Mouse (Mus musculus): ENCODE measurements at regions not wholly inside any gene's neighbourhood (a gene's known extent, or its start where the extent isn't known, plus 50 kb on each side); places are given as distances from the start of the nearest gene placed in this dataset.
A peak's percentile ranks its signal among the peaks of the same experiment; 100 is the strongest.

- DNase-seq = peak; percentile 6 to 26
Observed at GRCm38 (mm10) chr9:43628786-43629185, 115.0 kb upstream of the Nectin1 start.

DNA sequence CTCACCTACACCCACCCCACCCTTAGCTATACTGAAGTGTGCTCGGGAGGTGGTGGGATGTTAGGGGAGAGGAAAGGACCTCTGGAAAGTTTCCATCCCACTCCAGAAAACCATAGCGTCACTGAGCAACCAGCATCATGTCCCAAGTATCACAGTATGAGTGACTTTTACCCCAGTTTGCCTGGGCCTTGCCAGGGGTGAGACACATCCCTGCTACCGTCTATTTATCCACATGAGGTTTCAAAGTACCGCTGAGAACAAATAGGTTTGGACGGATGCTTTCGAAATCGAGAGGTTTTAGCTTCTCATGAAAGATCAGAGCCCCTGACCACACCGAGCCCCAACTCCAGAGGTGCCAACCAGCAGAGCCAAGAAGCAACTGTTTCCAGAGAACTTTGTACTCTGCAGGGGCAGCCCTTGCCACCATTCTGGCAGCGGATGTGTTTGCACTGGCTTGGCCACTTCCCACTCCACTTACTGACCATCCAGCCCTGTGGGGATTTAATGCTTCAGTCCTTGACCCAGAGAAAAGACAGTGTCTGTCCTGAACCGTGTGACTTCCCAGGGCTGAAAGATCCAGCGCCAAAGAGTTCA lies 107.3 kb upstream of the Nectin1 start:
- no peak for DNase-seq

DNA sequence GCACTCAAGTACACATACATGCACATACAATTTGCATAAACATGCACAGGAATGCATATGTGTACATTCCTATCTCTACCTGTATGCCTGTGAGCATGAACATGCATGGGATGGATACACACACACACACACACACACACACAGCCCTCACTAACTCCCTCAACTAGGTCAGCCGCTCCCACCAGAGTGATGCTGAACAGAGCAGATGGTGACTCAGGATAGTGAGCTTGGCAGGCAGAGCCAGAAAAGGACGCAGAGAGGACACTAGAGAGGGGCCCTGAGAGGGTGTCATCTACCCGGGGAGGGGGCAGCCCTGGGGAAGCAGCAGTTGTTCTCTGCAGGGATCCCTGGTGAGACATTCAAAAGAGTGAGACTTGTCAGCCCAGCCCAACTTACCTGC lies 85.6 kb upstream of the Nectin1 start:
- no peak for DNase-seq

DNA sequence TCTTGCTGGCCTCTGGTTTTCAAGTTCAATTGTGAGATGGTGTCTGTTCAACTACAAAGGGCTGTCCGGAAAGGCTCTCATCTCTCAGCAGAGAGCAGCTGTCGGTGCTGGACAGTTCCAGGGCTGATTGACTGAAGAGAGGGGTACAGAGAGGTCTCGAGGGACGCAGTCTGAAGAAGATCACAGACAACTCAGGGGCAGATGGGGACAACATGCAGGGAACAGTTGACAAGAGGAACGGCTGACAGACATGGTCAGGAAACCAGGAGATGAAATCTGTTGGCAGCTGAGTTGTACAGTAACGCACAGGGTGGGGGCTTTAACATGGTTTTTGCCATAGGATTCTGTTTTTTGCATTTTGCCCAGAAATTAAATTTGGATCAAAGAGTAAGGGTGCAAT lies 84.5 kb upstream of the Nectin1 start:
- no peak for DNase-seq

DNA sequence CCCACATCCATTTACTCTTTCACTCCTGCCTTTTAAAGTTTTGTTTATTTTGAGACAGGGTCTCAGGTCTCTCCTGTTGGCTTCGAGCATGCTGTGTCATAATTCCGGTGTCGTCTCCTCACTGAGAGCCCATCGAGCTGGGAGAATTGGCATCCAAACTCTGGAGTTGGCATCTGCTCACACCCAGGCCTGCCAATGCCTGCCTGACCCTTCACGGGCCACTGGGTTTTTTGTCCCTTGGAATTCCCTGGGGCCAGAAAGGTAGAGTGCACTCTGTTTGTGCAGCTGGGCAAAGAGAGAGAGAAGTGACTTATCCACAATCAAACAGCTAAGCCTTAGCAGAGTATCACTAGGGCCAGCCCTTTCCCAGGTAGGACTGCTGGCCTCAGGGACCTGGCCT lies 83.6 kb upstream of the Nectin1 start:
- no peak for DNase-seq

DNA sequence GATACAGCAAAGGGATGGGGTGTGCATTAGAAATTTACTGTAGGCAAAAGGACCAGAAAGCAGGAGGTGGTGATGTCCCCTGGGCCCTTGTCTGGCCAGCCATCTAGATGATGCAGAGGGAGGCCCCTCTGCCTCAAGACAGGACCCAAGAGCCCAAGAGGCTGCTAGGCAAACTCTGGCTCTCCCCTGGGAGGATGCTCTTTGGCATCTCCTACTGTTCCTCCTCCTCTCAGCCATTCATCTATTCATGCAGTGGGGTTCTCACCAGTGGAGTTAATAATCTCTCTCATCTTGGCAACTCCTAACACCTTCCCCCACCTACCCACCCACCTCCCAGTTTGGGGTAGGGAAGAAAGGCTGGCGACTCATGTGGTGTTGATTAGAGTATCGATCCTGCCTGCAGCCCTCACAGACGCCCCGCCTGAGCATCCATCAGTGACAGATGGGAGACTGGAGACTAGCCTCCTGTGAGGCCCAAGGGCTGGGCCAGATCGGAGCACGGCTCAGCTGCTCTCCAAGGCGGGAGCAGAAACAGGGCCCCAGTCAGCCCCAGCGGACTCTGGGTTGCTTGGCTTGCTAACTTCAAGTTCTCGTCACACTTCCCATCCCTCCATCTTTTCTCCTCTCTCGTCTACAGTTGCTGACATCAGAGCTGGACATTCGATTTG lies 82.8 kb upstream of the Nectin1 start:
- DNase-seq = no peak

GRCm38 (mm10) chr9:43661646-43662045 lies 82.1 kb upstream of the Nectin1 start:
- DNase-seq = no peak

DNA sequence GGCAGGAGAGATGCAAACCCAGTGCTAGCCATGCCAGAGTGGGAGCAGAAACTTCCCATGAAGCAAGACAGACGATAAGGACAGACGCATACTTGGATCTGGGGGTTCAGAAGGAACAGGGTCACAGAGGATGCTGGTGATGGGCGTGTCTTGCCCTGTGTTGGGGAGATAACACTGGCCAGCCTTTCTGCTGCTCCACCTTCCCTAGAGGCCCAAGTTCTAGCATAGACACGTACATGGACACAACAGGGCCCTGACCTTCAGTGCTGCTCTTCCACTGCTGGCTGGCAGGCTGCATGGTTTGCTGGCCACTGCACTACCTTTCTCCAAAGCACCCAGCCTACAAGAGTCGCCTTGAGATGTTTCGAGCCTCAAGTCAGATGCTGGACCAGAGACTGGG lies 76.4 kb upstream of the Nectin1 start:
- DNase-seq = no peak

DNA sequence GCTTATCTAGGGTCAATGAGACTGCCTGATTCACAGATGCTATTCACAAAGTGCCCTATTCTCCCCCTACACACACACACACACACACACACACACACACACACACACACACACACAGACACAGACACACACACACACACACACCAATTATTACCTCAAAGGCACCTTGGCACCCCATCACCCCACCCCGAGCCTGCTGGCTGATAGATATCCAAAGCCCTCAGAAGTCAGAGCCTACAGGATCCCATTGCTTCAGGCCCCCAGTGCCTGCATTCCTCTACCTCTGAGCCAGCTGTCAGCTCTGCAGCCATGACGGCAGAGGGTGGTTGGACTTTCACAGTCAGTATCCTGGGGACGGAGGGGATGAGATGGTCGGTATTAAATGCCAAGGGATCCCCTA lies 75.8 kb upstream of the Nectin1 start:
- no peak for DNase-seq

GRCm38 (mm10) chr9:43668731-43669130 lies 75.1 kb upstream of the Nectin1 start:
- DNase-seq = no peak

GRCm38 (mm10) chr9:43670563-43670962 lies 73.2 kb upstream of the Nectin1 start:
- DNase-seq = no peak

DNA sequence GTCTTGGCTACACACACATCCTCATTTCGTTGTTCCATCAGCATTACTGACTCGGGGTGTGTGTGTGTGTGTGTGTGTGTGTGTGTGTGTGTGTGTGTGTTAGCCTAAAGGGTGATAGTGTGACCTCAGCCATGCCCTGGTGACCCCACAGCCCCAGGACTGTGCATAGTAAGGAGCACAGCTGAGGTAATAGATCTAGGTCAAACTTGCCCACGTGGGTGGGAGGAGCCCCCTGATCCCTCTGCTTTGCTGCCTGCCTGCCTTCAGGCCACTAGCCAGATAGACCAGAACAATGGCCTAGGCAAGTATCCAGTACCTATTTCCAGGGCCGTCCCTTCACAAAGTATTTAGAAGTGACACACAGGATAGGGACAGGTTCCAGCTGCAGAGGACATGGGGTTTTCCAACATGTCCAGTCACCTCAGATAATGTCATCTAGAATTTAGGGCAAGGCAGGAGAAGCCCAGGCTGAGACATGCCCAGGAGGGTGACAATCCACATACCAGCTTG lies 70.6 kb upstream of the Nectin1 start:
- DNase-seq = no peak

- no peak for DNase-seq
Observed at GRCm38 (mm10) chr9:43674321-43674720, 69.5 kb upstream of the Nectin1 start.

GRCm38 (mm10) chr9:43676011-43676410 lies 67.8 kb upstream of the Nectin1 start:
- DNase-seq = no peak

GRCm38 (mm10) chr9:43679331-43679730 lies 64.5 kb upstream of the Nectin1 start:
- no peak for DNase-seq

- DNase-seq = peak in 1 of 2 experiments; percentile 6
Observed at GRCm38 (mm10) chr9:43681317-43681716, 62.5 kb upstream of the Nectin1 start.

GRCm38 (mm10) chr9:43682102-43682501 lies 61.7 kb upstream of the Nectin1 start:
- DNase-seq = no peak

GRCm38 (mm10) chr9:43684596-43684995 lies 59.2 kb upstream of the Nectin1 start:
- peak in 1 of 2 experiments; percentile 6 for DNase-seq

DNA sequence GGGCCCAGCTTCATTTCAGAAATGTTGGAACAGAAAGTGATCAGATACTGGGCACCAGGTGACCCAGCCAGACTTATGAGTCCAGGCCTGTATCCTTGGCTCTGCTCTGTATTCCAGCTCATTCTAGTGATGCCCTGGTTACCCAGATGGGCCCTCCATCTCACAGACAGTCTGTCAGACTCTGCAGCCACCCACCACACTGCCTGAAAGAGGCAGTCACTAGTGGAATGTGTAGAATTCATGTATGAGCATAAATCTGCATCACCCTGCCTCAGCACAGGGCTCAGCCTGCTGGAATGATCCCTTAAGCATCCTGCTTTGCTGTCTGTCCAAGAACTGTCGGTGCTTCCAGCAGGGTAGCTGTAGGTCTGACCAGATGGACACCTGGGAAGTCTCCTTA lies 51.8 kb upstream of the Nectin1 start:
- peak in 1 of 2 experiments; percentile 17 for DNase-seq

DNA sequence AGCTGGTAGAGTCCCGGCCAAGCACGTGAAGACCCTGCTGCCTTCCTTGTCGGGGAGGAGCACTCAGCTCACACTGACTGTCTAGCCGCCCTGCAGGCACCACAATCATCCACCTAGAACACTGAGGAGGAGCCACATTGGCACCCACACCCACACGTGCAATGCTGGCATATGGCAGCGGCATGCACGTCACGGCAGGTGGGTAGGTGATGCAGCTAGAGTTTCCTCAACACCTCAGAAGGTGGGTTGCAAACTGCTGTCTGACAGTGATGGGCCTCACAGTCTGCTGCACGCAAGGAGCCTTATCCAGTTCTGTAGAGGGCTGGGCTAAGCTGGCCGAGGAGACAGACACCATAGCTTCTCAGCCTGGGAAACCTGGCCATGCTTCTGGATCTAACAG lies 51.2 kb upstream of the Nectin1 start:
- DNase-seq = peak in 1 of 2 experiments; percentile 17
